Mouse (Mus musculus) right cerebral cortex, postnatal 14 days (tissue): ENCODE results near the gene Gm44503.

ENCODE experiments used
- DNase-seq: peaks from one replicate; pipeline ENCODE4 v3.0.0; 2022

Gm44503 gene

GRCm38 (mm10) chr9:73033406-73033805, 74.8 kb downstream of the Gm44503 start:
- DNase-seq = no peak

GRCm38 (mm10) chr9:73039222-73039945, 80.7 kb downstream of the Gm44503 start:
- peak; percentile 95 for DNase-seq

DNA sequence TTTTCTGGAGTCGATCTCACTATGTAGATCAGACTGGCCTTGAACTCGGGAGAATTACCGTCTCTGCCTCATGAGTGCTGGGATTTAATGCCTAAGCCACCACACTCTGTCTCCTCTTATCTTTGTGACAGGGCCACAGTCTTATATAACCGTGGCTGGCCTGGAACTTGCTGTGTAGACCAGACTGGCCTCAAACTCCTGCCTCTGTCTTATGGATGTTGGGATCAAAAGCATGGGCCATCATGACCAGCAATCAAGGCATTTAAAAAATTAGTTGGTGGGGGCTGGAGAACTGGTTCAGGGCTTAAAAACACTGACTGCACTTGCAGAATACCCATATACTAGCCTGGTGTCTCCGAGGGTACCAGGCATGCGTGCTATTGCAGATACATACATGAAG, 81.4 kb downstream of the Gm44503 start, which contains the start of gene Pigb:
Gene Pigb, minus strand, starts transcription at position 299 of the 400 bp plus-strand sequence.
- no peak for DNase-seq

- peak; percentile 85 for DNase-seq
Measured at GRCm38 (mm10) chr9:73044146-73045079, 85.8 kb downstream of the Gm44503 start, which contains the start of gene Rab27a. Rab27a (plus strand) TSS chr9:73044854.

GRCm38 (mm10) chr9:73045204-73045603, 86.6 kb downstream of the Gm44503 start:
- no peak for DNase-seq

DNA sequence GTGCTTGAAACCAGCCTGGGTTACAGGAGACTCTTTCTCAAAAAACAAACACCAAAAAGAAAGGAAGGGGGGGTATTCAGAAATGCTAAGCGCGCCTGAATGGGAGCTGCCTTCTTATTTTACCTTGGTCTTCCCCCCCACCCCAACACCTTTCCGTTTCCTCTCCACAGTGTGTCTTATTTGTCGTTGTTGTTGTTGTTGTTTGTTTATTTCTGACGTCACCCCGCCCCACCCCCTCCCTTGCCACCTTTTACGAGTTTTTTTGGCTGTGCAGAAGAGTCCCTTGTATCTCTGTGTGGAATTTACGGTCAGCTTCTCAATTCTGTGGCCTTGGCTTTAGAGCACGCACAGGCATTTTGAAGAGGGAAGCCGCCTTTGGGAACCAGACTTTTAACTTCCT, 87.1 kb downstream of the Gm44503 start:
- DNase-seq = no peak

DNA sequence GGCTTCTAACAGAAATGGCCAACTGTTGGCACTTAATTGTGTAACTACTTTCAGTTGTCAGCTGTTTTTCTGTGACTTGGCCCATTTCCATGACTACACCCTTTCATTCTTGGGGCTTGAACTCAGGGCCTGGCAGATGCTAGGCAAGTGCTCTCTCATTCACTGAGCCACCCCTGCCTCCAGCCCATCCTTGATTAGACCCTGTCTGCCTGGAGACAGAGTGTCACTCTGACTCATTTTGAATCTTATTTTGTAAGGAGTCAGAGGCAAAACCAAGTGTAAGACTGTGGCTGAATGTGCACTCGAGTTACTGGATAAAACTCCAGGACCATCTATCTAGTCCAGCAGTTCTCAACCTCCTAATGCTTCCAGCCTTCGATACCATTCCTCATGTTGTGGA, 89.3 kb downstream of the Gm44503 start:
- DNase-seq = no peak

DNA sequence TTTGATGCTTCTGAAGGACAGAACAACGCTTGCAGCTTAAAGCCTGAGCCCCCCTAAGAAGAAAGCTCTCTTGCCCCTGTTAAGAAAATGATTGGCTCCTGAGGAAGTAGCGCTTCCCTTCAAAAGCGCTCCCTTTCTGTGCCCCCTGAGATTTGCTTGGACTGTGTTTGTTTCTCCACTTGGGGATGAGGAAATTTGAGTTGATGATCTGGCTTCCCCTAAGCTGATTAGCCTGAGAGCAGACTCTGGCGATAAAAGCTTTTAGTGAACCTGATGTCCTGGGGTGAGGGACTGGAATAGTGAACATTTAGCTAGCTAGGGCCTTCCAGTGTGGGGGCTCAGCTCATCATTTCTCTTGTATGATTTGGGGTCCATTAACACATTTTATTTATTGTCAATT, 90.3 kb downstream of the Gm44503 start:
- DNase-seq = no peak

GRCm38 (mm10) chr9:73049833-73050232, 91.2 kb downstream of the Gm44503 start:
- no peak for DNase-seq

GRCm38 (mm10) chr9:73050606-73051005, 92.0 kb downstream of the Gm44503 start:
- no peak for DNase-seq

DNA sequence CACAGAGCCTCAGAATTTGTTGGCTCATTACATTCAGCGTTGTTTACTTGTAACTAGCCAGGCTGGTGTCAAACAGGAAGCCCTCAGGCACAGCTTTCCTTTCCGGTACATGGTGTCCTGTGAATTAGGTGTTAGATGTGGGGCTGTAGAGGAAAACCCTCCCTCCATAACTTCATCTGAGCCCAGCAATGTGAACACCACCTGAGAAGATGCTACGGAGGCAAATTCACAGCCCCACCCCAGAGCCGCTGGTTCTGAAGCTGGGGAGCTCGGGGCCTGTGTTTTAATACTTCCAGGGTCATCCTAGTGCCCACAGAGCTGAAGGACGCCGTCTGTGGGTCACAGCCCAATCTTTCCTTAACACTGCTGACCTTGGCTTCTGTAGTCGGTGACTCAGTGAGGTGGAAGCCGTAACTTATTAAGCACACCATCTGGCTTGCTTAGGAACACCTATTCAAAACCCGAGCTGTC, 96.8 kb downstream of the Gm44503 start:
- DNase-seq = no peak

DNA sequence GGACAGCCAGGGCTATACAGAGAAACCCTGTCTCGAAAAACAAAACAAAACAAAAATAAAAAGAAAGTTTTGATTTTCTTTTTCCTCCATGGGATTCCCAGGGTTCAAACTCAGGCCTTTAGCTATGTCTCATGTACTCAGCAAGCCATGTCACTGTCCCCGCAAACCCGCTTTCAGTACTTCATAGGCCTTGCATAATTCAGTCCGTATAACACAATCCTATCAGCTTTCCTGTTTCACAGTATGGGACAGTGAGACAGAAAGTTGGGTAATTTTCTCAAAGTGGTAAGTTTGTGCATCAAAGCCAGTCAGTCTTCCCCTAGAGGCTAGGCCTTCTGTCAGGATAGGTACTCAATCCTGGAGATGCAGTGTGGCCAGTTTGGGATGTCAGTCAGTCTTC, 100.6 kb downstream of the Gm44503 start:
- no peak for DNase-seq

- DNase-seq = no peak
Measured at GRCm38 (mm10) chr9:73063621-73064290, 105.1 kb downstream of the Gm44503 start.
